Mouse (Mus musculus) v-Abl transformed pro-B cells (cell line): ENCODE data around the gene Prr5l.

ENCODE experiments used
- in situ Hi-C, 2 experiments: fragments of 400-800 bp; cut with MboI; formaldehyde crosslinking; loops; one replicate each; pipeline ENCODE4 v1.15.1; 2025; ENCODE audit not compliant: unreplicated experiment in 2 of 2

Gene Prr5l

GRCm38 (mm10) chr2:101797166-101797900 lies 85.5 kb downstream of the Prr5l start:
- in situ Hi-C loops = no loop called here

GRCm38 (mm10) chr2:101796287-101797115 lies 86.3 kb downstream of the Prr5l start:
- in situ Hi-C loops = no loop called here

GRCm38 (mm10) chr2:101792130-101792529 lies 90.7 kb downstream of the Prr5l start:
- in situ Hi-C loops = no loop called here

GRCm38 (mm10) chr2:101783255-101783654 lies 99.6 kb downstream of the Prr5l start:
- in situ Hi-C loops = no loop called here

- in situ Hi-C loops = no loop called here
Observed at GRCm38 (mm10) chr2:101781357-101781777, 101.5 kb downstream of the Prr5l start.

GRCm38 (mm10) chr2:101778080-101778479 lies 104.7 kb downstream of the Prr5l start:
- in situ Hi-C loops = no loop called here

GRCm38 (mm10) chr2:101763503-101763902 lies 119.3 kb downstream of the Prr5l start:
- in situ Hi-C loops = no loop called here

GRCm38 (mm10) chr2:101762955-101763386 lies 119.9 kb downstream of the Prr5l start:
- in situ Hi-C loops = no loop called here

- in situ Hi-C loops = no loop called here
Observed at GRCm38 (mm10) chr2:101762405-101762804, 120.4 kb downstream of the Prr5l start.

- in situ Hi-C loops = no loop called here
Observed at GRCm38 (mm10) chr2:101761898-101762297, 120.9 kb downstream of the Prr5l start.

- in situ Hi-C loops = no loop called here
Observed at GRCm38 (mm10) chr2:101759523-101760277, 123.1 kb downstream of the Prr5l start.

- in situ Hi-C loops = no loop called here
Observed at GRCm38 (mm10) chr2:101757806-101758205, 125.0 kb downstream of the Prr5l start.

GRCm38 (mm10) chr2:101756069-101756753 lies 126.6 kb downstream of the Prr5l start:
- in situ Hi-C loops = no loop called here

- in situ Hi-C loops = no loop called here
Observed at GRCm38 (mm10) chr2:101754939-101755555, 127.8 kb downstream of the Prr5l start.

- in situ Hi-C loops = no loop called here
Observed at GRCm38 (mm10) chr2:101754428-101754827, 128.4 kb downstream of the Prr5l start.

GRCm38 (mm10) chr2:101752979-101753378 lies 129.8 kb downstream of the Prr5l start:
- in situ Hi-C loops = no loop called here

- in situ Hi-C loops = no loop called here
Observed at GRCm38 (mm10) chr2:101752402-101752801, 130.4 kb downstream of the Prr5l start.

GRCm38 (mm10) chr2:101751236-101751922 lies 131.4 kb downstream of the Prr5l start:
- in situ Hi-C loops = no loop called here

GRCm38 (mm10) chr2:101746537-101746936 lies 136.3 kb downstream of the Prr5l start:
- in situ Hi-C loops = no loop called here
